Mouse (Mus musculus) cortical plate, adult 2 months (tissue): ENCODE measurements around the gene Galnt17. TPM values are rescaled to one million over a fixed set of nuclear protein-coding genes. Genes with fewer than 3 reads are reported as not detected.

Experiments
- H3K27ac ChIP-seq: fragments of 200-500 bp; 2 replicates; pipeline ENCODE4 v1.5.1; 2012; ENCODE audit warnings: low read length, control low read depth, inconsistent platforms; ENCODE audit not compliant: insufficient read depth
- H3K4me1 ChIP-seq: fragments of 200-500 bp; 2 replicates; pipeline ENCODE4 v1.6.1; 2011; ENCODE audit warnings: low read length; ENCODE audit not compliant: control insufficient read depth, insufficient read depth
- H3K4me3 ChIP-seq: fragments of 200-500 bp; 2 replicates; pipeline ENCODE4 v1.5.1; 2011; ENCODE audit warnings: mild to moderate bottlenecking, low read length, control low read depth; ENCODE audit not compliant: insufficient read depth
- CTCF ChIP-seq: fragments of 200-500 bp; IDR thresholded peaks from 2 replicates; pipeline ENCODE4 v1.5.1; 2011; ENCODE audit warnings: mild to moderate bottlenecking, control low read depth, low read length; ENCODE audit not compliant: insufficient read depth; ENCODE audit errors: extremely low read depth
- POLR2A ChIP-seq: fragments of 200-500 bp; IDR thresholded peaks from 2 replicates; pipeline ENCODE4 v1.6.1; 2011; ENCODE audit warnings: mild to moderate bottlenecking, low read length, control low read depth; ENCODE audit not compliant: insufficient read depth; ENCODE audit errors: extremely low read depth
- polyA plus RNA-seq: library from polyadenylated mRNA; depleted of rRNA; stranded (reverse); fragments of >200 nt; gene quantifications from 2 replicates; pipeline ENCODE4 v1.2.3, GENCODE M21; 2012

The Galnt17 gene
- polyA plus RNA-seq, 1 experiment: 16.7 TPM

DNA sequence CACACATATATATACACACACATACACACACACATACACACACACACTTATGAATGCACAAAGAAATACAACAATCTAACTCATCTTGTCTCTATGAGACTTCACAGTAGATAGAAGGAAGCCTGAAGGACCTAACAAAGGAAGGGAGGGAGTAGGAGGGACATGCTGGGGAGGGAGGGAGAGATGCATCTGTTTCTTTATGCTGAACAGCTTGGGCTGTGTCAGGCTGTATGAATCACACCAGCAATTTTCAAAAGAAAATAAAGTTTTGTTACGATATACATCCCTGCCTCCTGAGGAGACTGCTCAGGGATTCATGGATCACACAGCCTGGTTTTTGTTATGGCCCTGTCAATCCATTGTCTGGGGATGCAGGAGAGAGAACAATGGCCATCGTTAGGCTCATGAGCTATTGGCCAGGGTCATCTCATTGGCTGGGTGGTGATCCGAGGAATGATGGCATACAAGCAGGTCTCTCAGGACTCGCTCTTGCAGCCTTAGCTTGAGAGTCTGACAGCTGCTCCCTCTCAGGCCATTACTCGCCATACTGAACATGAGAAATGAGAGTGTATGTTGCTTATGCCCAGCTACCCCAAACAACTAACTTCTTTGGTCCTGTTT lies 194.3 kb downstream of the Galnt17 start:
- no peak overlapping the region for H3K27ac ChIP-seq
- H3K4me3 ChIP-seq: no peak overlapping the region
- TF ChIP-seq POLR2A: no peak
- TF ChIP-seq CTCF: no peak
- H3K4me1 ChIP-seq: peaks cover 1% of the 10 kb centered on the region; the same call in 1 of the 2 replicates

DNA sequence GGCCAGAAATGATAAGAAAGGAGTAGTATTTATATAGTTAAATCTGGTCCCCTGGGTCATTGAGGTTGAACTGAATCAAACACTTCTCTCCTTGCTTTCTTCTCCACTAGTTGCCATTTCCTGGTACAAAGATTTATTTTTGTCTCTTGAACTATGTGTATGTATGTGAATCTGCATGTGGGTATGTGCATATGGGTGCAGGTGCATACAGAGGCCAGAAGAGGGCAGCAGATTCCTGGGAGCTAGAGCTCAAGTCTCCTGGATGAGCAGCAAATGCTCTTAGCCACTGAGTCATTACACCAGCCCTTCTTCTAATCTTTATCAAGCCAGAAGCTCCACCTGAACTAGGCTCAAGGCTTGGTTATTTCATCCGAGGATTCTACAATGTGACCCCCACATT lies 201.1 kb downstream of the Galnt17 start:
- Histone ChIP-seq H3K4me1 (no peaks in the 10 kb centered on the region), H3K4me3 (no peak overlapping the region), H3K27ac (no peak overlapping the region)
- no peak for TF ChIP-seq CTCF
- no peak for TF ChIP-seq POLR2A

GRCm38 (mm10) chr5:131096824-131097223 lies 211.5 kb downstream of the Galnt17 start:
- H3K4me1 ChIP-seq: no peaks in the 10 kb centered on the region
- no peak overlapping the region for H3K4me3 ChIP-seq
- H3K27ac ChIP-seq: no peak overlapping the region
- TF ChIP-seq POLR2A: no peak
- TF ChIP-seq CTCF: no peak

DNA sequence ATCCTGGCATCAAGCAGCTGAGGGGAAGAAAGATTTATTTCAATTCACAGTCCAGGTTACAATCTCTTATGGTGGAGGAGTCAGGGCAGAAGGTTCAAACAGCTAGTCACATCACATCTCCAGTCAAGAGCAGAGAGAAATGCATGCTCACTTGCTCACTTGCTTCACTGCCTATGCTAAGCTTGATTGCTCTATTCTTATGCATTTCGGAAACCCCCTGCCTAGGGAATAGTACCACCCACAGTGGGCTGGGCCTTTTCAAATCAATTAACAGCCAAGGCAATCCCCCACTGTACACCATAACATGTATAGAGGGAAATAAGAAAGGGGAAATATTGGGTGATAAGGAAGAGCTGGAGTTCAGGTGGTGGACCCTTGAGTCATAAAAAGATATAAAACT lies 212.7 kb downstream of the Galnt17 start:
- no peak overlapping the region for H3K27ac ChIP-seq
- no peak for TF ChIP-seq POLR2A
- H3K4me1 ChIP-seq: no peaks in the 10 kb centered on the region
- no peak overlapping the region for H3K4me3 ChIP-seq

GRCm38 (mm10) chr5:131094771-131095170 lies 213.5 kb downstream of the Galnt17 start:
- TF ChIP-seq POLR2A: no peak
- no peak overlapping the region for H3K27ac ChIP-seq
- no peaks in the 10 kb centered on the region for H3K4me1 ChIP-seq
- no peak overlapping the region for H3K4me3 ChIP-seq

DNA sequence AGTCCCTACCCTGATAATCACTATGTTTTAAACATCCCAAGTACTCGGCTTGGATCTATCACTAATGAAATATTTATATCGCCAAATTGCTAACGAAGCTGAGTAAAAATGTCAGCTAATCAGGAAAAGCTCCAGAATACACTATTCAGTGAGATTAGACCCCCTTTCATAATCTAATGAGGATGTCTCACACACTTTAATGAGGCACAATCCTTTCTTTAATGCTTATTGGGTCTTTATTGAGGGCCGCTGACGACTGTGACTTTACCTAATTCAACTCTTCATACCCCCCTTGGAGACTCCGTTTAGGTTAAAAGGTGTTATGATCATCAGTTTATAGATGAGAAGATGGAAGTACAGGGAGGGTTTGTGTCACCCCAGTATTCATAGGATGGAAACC lies 214.2 kb downstream of the Galnt17 start:
- no peaks in the 10 kb centered on the region for H3K4me1 ChIP-seq
- TF ChIP-seq CTCF (no peak), POLR2A (no peak)
- no peak overlapping the region for H3K4me3 ChIP-seq
- H3K27ac ChIP-seq: no peak overlapping the region

- H3K27ac ChIP-seq: no peak overlapping the region
- H3K4me1 ChIP-seq: no peaks in the 10 kb centered on the region
- no peak overlapping the region for H3K4me3 ChIP-seq
- TF ChIP-seq POLR2A (no peak), CTCF (no peak)
Measured at GRCm38 (mm10) chr5:131089876-131090275, 218.4 kb downstream of the Galnt17 start.

DNA sequence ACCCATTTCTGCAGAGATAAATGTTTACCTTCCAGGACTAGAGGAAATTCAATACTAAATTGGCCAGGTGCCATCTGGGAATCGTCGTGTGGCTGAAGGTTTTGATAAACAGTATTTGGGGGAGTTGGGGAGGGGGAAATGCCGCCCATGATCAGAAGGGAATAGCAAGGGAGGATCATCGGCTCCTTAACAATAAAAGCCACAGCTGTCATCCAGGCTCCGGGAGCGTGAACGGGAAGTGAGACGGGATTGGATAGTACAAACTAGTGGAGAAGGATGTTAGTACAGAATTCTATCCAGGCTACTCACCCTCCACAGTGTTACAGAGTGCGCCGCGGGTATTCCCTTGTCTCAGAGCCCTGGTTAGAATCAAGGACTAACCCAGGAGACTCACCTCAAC lies 219.4 kb downstream of the Galnt17 start:
- Histone ChIP-seq H3K27ac (no peak overlapping the region), H3K4me1 (no peaks in the 10 kb centered on the region), H3K4me3 (no peak overlapping the region)
- no peak for TF ChIP-seq CTCF
- no peak for TF ChIP-seq POLR2A

GRCm38 (mm10) chr5:131083072-131083657 lies 225.1 kb downstream of the Galnt17 start:
- Histone ChIP-seq H3K27ac (no peak overlapping the region), H3K4me1 (peaks cover 2% of the 10 kb centered on the region), H3K4me3 (no peak overlapping the region)
- no peak for TF ChIP-seq POLR2A
- TF ChIP-seq CTCF: no peak

GRCm38 (mm10) chr5:131077682-131078081 lies 230.6 kb downstream of the Galnt17 start:
- no peaks in the 10 kb centered on the region for H3K4me1 ChIP-seq
- no peak overlapping the region for H3K4me3 ChIP-seq
- H3K27ac ChIP-seq: no peak overlapping the region
- TF ChIP-seq POLR2A (no peak), CTCF (0 out of 2 replicates have a peak, but pooled peaks have one; percentile 14)

DNA sequence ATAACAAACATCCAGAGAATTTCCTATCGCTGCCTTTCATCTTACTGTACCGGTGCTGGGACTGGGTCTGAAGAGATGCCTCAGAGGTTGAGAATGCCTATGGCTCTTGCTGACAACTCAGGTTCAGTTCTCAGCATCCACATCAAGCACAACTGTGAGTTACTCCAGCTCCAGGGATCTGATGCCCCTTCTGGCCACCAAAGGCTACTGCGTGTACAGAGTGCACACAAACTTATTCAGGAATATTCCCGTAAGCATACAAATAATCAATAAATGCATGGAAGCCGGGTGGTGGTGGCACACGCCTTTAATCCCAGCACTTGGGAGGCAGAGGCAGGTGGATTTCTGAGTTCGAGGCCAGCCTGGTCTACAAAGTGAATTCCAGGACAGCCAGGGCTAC lies 232.5 kb downstream of the Galnt17 start:
- H3K4me3 ChIP-seq: no peak overlapping the region
- no peaks in the 10 kb centered on the region for H3K4me1 ChIP-seq
- TF ChIP-seq POLR2A: no peak
- TF ChIP-seq CTCF: 0 out of 2 replicates have a peak, but pooled peaks have one; percentile 9

More for the DNA sequence above, 232.5 kb downstream of the Galnt17 start:
- no peak overlapping the region for H3K27ac ChIP-seq
